Mouse (Mus musculus) CH12.LX (cell line): ENCODE data around the gene Ghr. TPM values are rescaled to one million over a fixed set of nuclear protein-coding genes. Genes with fewer than 3 reads are reported as not detected.

Source experiments
- DNase-seq: peaks from one replicate; pipeline ENCODE4 v3.0.0-alpha.2; 2013; ENCODE audit errors: extremely low read depth
- H3K27ac ChIP-seq: 2 replicates; pipeline ENCODE4 v1.5.1; 2012; ENCODE audit warnings: low read depth, mild to moderate bottlenecking, control low read depth, moderate library complexity; ENCODE audit not compliant: insufficient read depth
- H3K27me3 ChIP-seq: replicated peaks from 2 replicates; pipeline ENCODE3; 2012; ENCODE audit warnings: inconsistent platforms
- H3K36me3 ChIP-seq, 2 experiments: replicated peaks in 1 of 2; 2 replicates each; pipeline versions ENCODE3 to v1.6.1; 2012; ENCODE audit warnings: inconsistent platforms in 1 of 2, low read length in 1 of 2, mild to moderate bottlenecking in 1 of 2, mixed read lengths in 1 of 2, moderate library complexity in 1 of 2; ENCODE audit not compliant: control insufficient read depth in 1 of 2, insufficient read depth in 1 of 2
- H3K4me1 ChIP-seq, 2 experiments: 2 replicates each; pipeline ENCODE4 v1.6.1; 2012; ENCODE audit warnings: inconsistent platforms in 1 of 2, moderate library complexity in 1 of 2; ENCODE audit not compliant: insufficient read depth in 2 of 2, control insufficient read depth in 1 of 2
- H3K4me2 ChIP-seq: 2 replicates; pipeline ENCODE4 v1.6.1; 2012; ENCODE audit warnings: low read depth, mild to moderate bottlenecking, control low read depth; ENCODE audit not compliant: poor library complexity, insufficient read depth, severe bottlenecking
- H3K4me3 ChIP-seq, 3 experiments: fragments of 150-350 bp in 1 of 3; sonication (generic) in 1 of 3; replicated peaks in 1 of 3; 2 replicates each; pipeline versions ENCODE3 to v1.5.1; 2011 to 2012; ENCODE audit warnings: low read depth in 2 of 3, low read length in 2 of 3, mild to moderate bottlenecking in 2 of 3, moderate library complexity in 2 of 3, control low read depth in 1 of 3, improper control_type of control experiment in 1 of 3, inconsistent platforms in 1 of 3, mixed read lengths in 1 of 3; ENCODE audit not compliant: poor library complexity in 1 of 3
- H3K79me2 ChIP-seq: replicated peaks from 2 replicates; pipeline ENCODE4 v1.6.1; 2012; ENCODE audit warnings: mild to moderate bottlenecking, moderate library complexity; ENCODE audit not compliant: control insufficient read depth, poor library complexity, insufficient read depth, severe bottlenecking; ENCODE audit errors: extremely low read depth
- H3K9ac ChIP-seq: 2 replicates; pipeline ENCODE4 v1.6.1; 2012; ENCODE audit warnings: low read depth, mild to moderate bottlenecking, control low read depth, moderate library complexity; ENCODE audit not compliant: insufficient read depth
- H3K9me3 ChIP-seq: replicated peaks from 2 replicates; pipeline ENCODE3; 2012; ENCODE audit warnings: low read length, inconsistent platforms, mixed read lengths
- BHLHE40 ChIP-seq: IDR thresholded peaks from 2 replicates; pipeline ENCODE4 v1.6.1; 2011; ENCODE audit warnings: mild to moderate bottlenecking, low read depth, low read length, improper control_type of control experiment
- ETS1 ChIP-seq: conservative IDR thresholded peaks from 2 replicates; pipeline ENCODE4 v1.6.1; 2012; ENCODE audit warnings: low read depth, mild to moderate bottlenecking, inconsistent platforms, low read length, improper control_type of control experiment, moderate library complexity
- IRF4 ChIP-seq: IDR thresholded peaks from 2 replicates; pipeline ENCODE4 v1.6.1; 2014; ENCODE audit warnings: low read depth, mild to moderate bottlenecking, inconsistent platforms, low read length, improper control_type of control experiment
- MAFK ChIP-seq: IDR thresholded peaks from 2 replicates; pipeline ENCODE4 v1.6.1; 2011; ENCODE audit warnings: low read length, improper control_type of control experiment; ENCODE audit not compliant: insufficient replicate concordance
- MAZ ChIP-seq: IDR thresholded peaks from 2 replicates; pipeline ENCODE4 v1.6.1; 2012; ENCODE audit warnings: low read depth, mild to moderate bottlenecking, inconsistent platforms, low read length, improper control_type of control experiment, moderate library complexity
- MEF2A ChIP-seq: IDR thresholded peaks from 2 replicates; pipeline ENCODE4 v1.6.1; 2014; ENCODE audit warnings: low read depth, mild to moderate bottlenecking, inconsistent platforms, low read length, improper control_type of control experiment, borderline replicate concordance
- MYC ChIP-seq: IDR thresholded peaks from 2 replicates; pipeline ENCODE4 v1.6.1; 2011; ENCODE audit warnings: low read depth, mild to moderate bottlenecking, improper control_type of control experiment, low read length
- NRF1 ChIP-seq: IDR thresholded peaks from 2 replicates; pipeline ENCODE4 v1.6.1; 2014; ENCODE audit warnings: low read depth, mild to moderate bottlenecking, inconsistent platforms, low read length, improper control_type of control experiment, moderate library complexity
- POLR2A ChIP-seq: IDR thresholded peaks from 2 replicates; pipeline ENCODE4 v1.6.1; 2011; ENCODE audit warnings: low read depth, mild to moderate bottlenecking, improper control_type of control experiment, low read length
- POLR2AphosphoS2 ChIP-seq: IDR thresholded peaks from 2 replicates; pipeline ENCODE4 v1.6.1; 2011; ENCODE audit warnings: low read depth, low read length, improper control_type of control experiment
- SMC3 ChIP-seq: IDR thresholded peaks from 2 replicates; pipeline ENCODE4 v1.6.1; 2011; ENCODE audit warnings: low read depth, low read length, improper control_type of control experiment
- TBP ChIP-seq: conservative IDR thresholded peaks from 2 replicates; pipeline ENCODE4 v1.6.1; 2011; ENCODE audit warnings: low read depth, low read length, improper control_type of control experiment
- TCF12 ChIP-seq: IDR thresholded peaks from 2 replicates; pipeline ENCODE4 v1.6.1; 2014; ENCODE audit warnings: low read depth, mild to moderate bottlenecking, inconsistent platforms, low read length, improper control_type of control experiment
- UBTF ChIP-seq: IDR thresholded peaks from 2 replicates; pipeline ENCODE4 v1.6.1; 2012; ENCODE audit warnings: low read depth, mild to moderate bottlenecking, inconsistent platforms, low read length, improper control_type of control experiment, moderate library complexity
- USF1 ChIP-seq: IDR thresholded peaks from 2 replicates; pipeline ENCODE4 v1.6.1; 2014; ENCODE audit warnings: low read depth, mild to moderate bottlenecking, inconsistent platforms, low read length, improper control_type of control experiment
- USF2 ChIP-seq: conservative IDR thresholded peaks from 2 replicates; pipeline ENCODE4 v1.6.1; 2011; ENCODE audit warnings: low read depth, low read length, improper control_type of control experiment
- ZMIZ1 ChIP-seq: IDR thresholded peaks from 2 replicates; pipeline ENCODE4 v1.6.1; 2012; ENCODE audit warnings: low read depth, mild to moderate bottlenecking, inconsistent platforms, low read length, improper control_type of control experiment
- ZNF384 ChIP-seq: IDR thresholded peaks from 2 replicates; pipeline ENCODE4 v1.6.1; 2012; ENCODE audit warnings: low read depth, low read length, improper control_type of control experiment, inconsistent platforms
- dilution Hi-C: fragments of 300-500 bp; cut with MboI; formaldehyde crosslinking; loops from 2 replicates; pipeline ENCODE4 v1.14.3; 2020; ENCODE audit warnings: low sequenced_read_pairs; ENCODE audit not compliant: extremely low pct_unique_long_range_greater_than_20kb, extremely low pct_ligation_motif_present
- in situ Hi-C: fragments of 300-500 bp; cut with MboI; formaldehyde crosslinking; loops from 3 replicates; pipeline ENCODE4 v1.14.3; 2019; ENCODE audit warnings: low sequenced_read_pairs, low pct_ligation_motif_present, low pct_unique_long_range_greater_than_20kb, mixed read lengths
- polyA plus RNA-seq: library from polyadenylated mRNA; unstranded; fragments of >175 nt; gene quantifications from 2 replicates; pipeline ENCODE4 v1.2.1, GENCODE M21; 2012; ENCODE audit warnings: low read depth; ENCODE audit not compliant: insufficient read length
- total RNA-seq, 2 experiments: library from RNA; depleted of rRNA; stranded (reverse); fragments of 300-350 nt in 1 of 2; fragments of >200 nt in 1 of 2; gene quantifications; 2 replicates each; pipeline ENCODE4 v1.2.3; 2012 to 2014

Gene Ghr
- total and polyA plus RNA-seq, 3 experiments: 0.42 to 1.7 (median 0.89) TPM

DNA sequence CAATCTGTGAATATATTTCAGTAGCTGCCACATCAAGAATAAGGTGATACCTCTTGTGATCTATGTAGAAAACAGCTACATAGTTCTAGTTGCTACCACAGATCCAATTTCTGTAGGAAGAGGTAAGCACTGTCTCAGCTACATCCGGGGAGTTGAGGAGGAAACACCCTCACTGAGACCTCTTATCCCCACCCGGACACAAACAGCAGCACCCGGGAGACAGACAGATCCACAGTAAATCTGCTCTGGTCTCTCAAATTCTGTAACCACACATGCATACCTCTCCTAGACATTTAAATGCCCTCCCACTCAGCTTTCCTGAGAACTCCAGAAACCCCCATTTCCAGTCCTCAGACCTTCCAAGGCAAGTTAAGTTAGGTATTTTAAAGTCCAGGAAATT, 2.0 kb downstream of the Ghr start:
- H3K79me2 ChIP-seq: no peaks in the 10 kb centered on the region
- no peak overlapping the region for H3K4me2 ChIP-seq
- TF ChIP-seq UBTF (no peak), TBP (no peak), NRF1 (no peak), ZMIZ1 (no peak), MAZ (no peak)
- dilution Hi-C loops: no loop called here
- H3K36me3 ChIP-seq: no peaks in the 10 kb centered on the region
- H3K27ac ChIP-seq: no peak overlapping the region
- peaks cover 0 to 8% of the 10 kb centered on the region in 2 experiments; a peak in 2 of 4 replicates for H3K4me1 ChIP-seq
- in situ Hi-C loops: no loop called here
- H3K9ac ChIP-seq: no peak overlapping the region
- H3K4me3 ChIP-seq: no peak overlapping the region
- no peaks in the 10 kb centered on the region for H3K9me3 ChIP-seq
- H3K27me3 ChIP-seq: no peaks in the 10 kb centered on the region
- DNase-seq: no peak

DNA sequence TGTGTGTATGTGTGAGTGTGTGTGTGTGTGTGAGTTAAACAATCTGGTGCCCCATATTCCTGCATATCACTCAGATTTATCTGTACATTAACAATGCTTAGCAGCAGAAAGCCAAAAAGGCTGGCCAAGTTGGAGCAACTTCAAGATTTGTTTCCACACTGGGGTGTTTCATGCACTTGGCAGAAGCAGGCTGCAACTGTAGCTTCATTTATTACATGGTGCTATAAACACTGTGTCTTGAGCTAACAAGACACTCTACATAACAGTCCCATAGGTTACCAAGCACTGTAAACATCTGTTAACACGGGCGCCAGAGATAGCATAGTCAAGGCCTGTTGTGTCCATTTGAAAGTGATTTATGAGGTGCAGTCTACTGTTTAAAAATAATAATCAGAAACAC, 3.1 kb downstream of the Ghr start:
- dilution Hi-C loops: no loop called here
- Histone ChIP-seq H3K4me3 (no peak overlapping the region), H3K36me3 (no peaks in the 10 kb centered on the region), H3K9me3 (no peaks in the 10 kb centered on the region), H3K9ac (no peak overlapping the region), H3K27me3 (no peaks in the 10 kb centered on the region), H3K27ac (no peak overlapping the region), H3K4me2 (no peak overlapping the region), H3K4me1 (peaks cover 0 to 8% of the 10 kb centered on the region in 2 experiments; a peak in 2 of 4 replicates), H3K79me2 (no peaks in the 10 kb centered on the region)
- TF ChIP-seq MEF2A (no peak), TCF12 (no peak), USF2 (no peak), UBTF (no peak), ZNF384 (no peak), POLR2AphosphoS2 (no peak), MAZ (no peak), MYC (no peak), IRF4 (no peak), USF1 (no peak), MAFK (no peak), BHLHE40 (no peak), ETS1 (no peak), SMC3 (no peak), POLR2A (no peak)
- no peak for DNase-seq
- in situ Hi-C loops: no loop called here
